Mouse (Mus musculus) megakaryocyte, embryonic 14.5 days (primary cell): ENCODE results near the gene 0610010F05Rik. TPM values are rescaled to one million over a fixed set of nuclear protein-coding genes. Genes with fewer than 3 reads are reported as not detected.

Experiments used
- H3K27me3 ChIP-seq: replicated peaks from 2 replicates; pipeline ENCODE3; 2012; ENCODE audit warnings: inconsistent platforms
- H3K36me3 ChIP-seq: replicated peaks from 2 replicates; pipeline ENCODE3; 2012; ENCODE audit warnings: low read length, inconsistent platforms, mixed read lengths
- H3K4me1 ChIP-seq: 2 replicates; pipeline ENCODE4 v1.6.1; 2012; ENCODE audit warnings: inconsistent platforms
- H3K4me3 ChIP-seq: replicated peaks from 2 replicates; pipeline ENCODE3; 2012; ENCODE audit warnings: moderate library complexity, mild to moderate bottlenecking, inconsistent platforms
- H3K9me3 ChIP-seq: 2 replicates; pipeline ENCODE4 v1.6.1; 2012; ENCODE audit warnings: inconsistent platforms
- FLI1 ChIP-seq: IDR thresholded peaks from 2 replicates; pipeline ENCODE4 v1.6.1; 2012; ENCODE audit warnings: low read length, inconsistent platforms, mixed read lengths
- GATA1 ChIP-seq: IDR thresholded peaks from 3 replicates; pipeline ENCODE4 v1.6.1; 2012; ENCODE audit warnings: mixed read lengths, low read length, inconsistent platforms, borderline replicate concordance
- polyA plus RNA-seq: library from polyadenylated mRNA; stranded (reverse); fragments of >175 nt; gene quantifications from 2 replicates; pipeline ENCODE4 v1.2.3, GENCODE M21; 2012; ENCODE audit warnings: low replicate concordance; ENCODE audit not compliant: insufficient read depth

Gene 0610010F05Rik
- 1.3 TPM in 1 of 2 replicates, not detected in the other for polyA plus RNA-seq

DNA sequence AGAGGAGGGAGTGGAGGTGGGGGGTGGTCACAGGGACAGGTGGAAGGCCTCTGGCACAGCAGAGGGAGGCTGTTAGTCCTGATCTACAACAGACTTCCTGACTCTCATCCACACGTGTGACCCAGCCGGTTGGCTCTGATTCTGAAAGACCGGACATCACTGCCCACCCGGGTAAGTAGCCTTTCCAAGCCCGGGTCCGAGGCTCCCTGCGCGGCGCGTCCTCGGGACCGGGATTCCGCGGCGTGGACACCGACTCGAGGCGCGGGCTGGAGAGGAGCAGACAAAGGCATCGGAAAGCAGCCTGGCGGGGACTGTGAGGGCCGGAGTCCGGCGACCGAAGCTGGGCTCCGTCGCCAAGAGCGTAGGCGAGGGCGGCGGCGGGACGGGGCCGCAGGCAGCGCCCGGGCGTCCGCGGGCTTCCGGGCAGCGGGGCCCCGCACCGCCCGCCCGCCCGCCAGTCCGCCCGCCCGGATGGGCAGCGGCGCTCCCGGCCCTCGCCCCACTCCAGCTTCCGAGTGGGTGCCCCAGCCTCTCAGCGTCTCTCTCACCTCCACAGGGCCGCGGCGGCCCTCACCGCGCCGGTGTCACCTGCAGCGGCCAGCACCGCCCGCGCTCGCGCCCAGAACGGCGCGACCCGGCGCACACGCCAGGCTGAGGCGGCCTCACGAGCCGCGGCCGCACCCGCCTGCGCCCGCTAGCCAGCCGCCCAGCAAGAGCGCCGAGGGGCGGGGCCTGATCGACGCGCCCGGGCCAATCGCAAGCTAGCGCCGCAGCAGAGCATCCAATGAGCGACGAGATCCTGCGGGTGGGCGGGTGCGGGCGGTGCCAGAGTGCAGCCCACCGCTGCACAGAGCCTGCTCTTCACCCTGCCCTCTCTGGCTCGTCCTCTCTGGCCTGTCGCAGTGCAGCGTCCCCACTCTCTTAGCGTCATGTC lies at the start of gene 0610010F05Rik:
Gene 0610010F05Rik, minus strand, starts transcription at position 695 of the 934 bp plus-strand sequence.
- Histone ChIP-seq H3K4me1 (peaks cover 18% of the 10 kb centered on the region), H3K9me3 (no peaks in the 10 kb centered on the region), H3K36me3 (peaks cover 25% of the 10 kb centered on the region), H3K4me3 (peak within 1 kb of the TSS; percentile 96), H3K27me3 (no peaks in the 10 kb centered on the region)
- TF ChIP-seq GATA1 (no peak), FLI1 (no peak)

DNA sequence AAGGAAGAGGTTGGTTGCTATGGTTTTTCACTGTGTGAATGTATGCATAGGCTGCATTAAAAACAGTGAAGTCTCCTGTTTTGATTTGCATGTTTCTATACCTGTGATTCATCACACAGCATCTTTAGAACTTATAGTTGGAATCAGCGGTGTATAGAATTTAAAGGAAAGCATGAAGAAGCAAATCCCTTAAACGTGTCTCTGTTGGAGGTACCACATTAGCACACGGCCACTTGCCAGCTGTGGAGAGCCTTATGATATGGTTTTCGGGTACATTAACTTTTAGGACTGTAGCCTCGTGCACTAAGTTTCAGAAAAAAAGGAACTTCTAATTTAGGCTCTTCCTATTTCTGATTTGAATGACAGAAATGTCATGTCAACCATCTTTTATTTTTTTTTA lies 49.1 kb upstream of the 0610010F05Rik start:
- peaks cover 10% of the 10 kb centered on the region for H3K4me1 ChIP-seq
- H3K4me3 ChIP-seq, result no peak overlapping the region
- H3K27me3 ChIP-seq, result no peaks in the 10 kb centered on the region
- no peaks in the 10 kb centered on the region for H3K9me3 ChIP-seq
- TF ChIP-seq GATA1, result no peak
- TF ChIP-seq FLI1, result no peak
- peaks cover 87% of the 10 kb centered on the region for H3K36me3 ChIP-seq

- Histone ChIP-seq H3K9me3 (no peaks in the 10 kb centered on the region), H3K4me1 (peaks cover 10% of the 10 kb centered on the region), H3K36me3 (peaks cover 87% of the 10 kb centered on the region), H3K4me3 (no peak overlapping the region), H3K27me3 (no peaks in the 10 kb centered on the region)
- TF ChIP-seq FLI1 (no peak), GATA1 (no peak)
These were observed 47.1 kb upstream of the 0610010F05Rik start for GRCm38 (mm10) chr11:23680435-23680950.

- peaks cover 10% of the 10 kb centered on the region for H3K4me1 ChIP-seq
- H3K36me3 ChIP-seq, result peaks cover 93% of the 10 kb centered on the region
- H3K4me3 ChIP-seq, result no peak overlapping the region
- H3K27me3 ChIP-seq, result no peaks in the 10 kb centered on the region
- H3K9me3 ChIP-seq, result no peaks in the 10 kb centered on the region
- TF ChIP-seq FLI1 (no peak), GATA1 (no peak)
These were observed 45.7 kb upstream of the 0610010F05Rik start for GRCm38 (mm10) chr11:23679044-23679642.

DNA sequence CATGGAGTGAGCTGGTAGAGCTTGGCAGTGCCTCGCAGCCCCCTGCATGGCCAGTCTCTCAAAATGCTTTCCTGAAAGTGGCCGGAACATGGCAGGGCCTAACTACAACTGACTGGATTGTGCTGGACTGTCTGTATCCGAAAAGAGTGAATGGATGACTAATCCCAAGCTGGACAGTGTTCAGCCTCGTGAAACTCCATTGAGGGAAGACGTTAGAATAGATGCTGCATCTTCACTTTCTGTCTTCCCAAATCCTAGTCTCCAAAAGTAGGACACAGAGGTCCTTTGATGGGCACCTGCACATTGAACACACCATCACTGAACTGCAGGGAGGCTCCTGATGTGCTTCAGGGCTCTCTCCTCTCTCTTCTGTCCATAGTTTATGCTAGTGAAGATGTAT lies 42.7 kb upstream of the 0610010F05Rik start:
- Histone ChIP-seq H3K27me3 (no peaks in the 10 kb centered on the region), H3K4me3 (no peak overlapping the region), H3K4me1 (peaks cover 10% of the 10 kb centered on the region), H3K36me3 (peaks cover 93% of the 10 kb centered on the region), H3K9me3 (no peaks in the 10 kb centered on the region)
- TF ChIP-seq GATA1 (no peak), FLI1 (no peak)

DNA sequence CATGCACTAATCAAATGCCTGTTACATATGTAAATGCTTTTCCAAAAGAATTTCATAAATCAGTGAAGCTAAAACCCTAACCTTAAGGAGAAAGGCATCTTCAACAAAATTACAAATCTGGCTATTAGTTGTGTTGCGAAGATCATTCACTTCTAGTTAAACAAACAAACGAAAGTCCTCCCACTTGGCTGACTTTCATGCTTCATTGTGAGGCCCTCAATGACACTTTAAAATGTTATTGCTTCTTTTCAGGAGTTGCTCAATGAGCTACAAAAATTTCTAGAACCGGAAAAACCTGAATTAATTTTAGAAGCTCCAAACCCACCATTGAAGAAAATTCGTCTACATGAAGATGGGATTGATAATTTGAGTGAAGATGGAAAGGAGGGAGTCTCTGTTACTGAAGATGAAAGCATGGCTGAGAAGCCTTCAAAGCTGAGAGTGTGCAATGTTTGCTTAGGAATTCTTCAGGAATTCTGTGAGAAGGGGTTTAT lies 38.9 kb upstream of the 0610010F05Rik start:
- TF ChIP-seq GATA1 (no peak), FLI1 (no peak)
- no peaks in the 10 kb centered on the region for H3K9me3 ChIP-seq

GRCm38 (mm10) chr11:23667128-23667527 lies 33.7 kb upstream of the 0610010F05Rik start:
- no peaks in the 10 kb centered on the region for H3K9me3 ChIP-seq
- TF ChIP-seq GATA1 (no peak), FLI1 (no peak)
- H3K4me1 ChIP-seq, result peaks cover 19% of the 10 kb centered on the region
- no peaks in the 10 kb centered on the region for H3K27me3 ChIP-seq
- peaks cover 28% of the 10 kb centered on the region for H3K36me3 ChIP-seq
- peak overlapping the region; percentile 93 for H3K4me3 ChIP-seq

More for the DNA sequence above, 38.9 kb upstream of the 0610010F05Rik start:
- Histone ChIP-seq H3K27me3 (no peaks in the 10 kb centered on the region), H3K4me3 (no peak overlapping the region), H3K4me1 (peaks cover 4% of the 10 kb centered on the region; the same call in 1 of the 2 replicates), H3K36me3 (peaks cover 79% of the 10 kb centered on the region)

- peaks cover 21% of the 10 kb centered on the region for H3K4me1 ChIP-seq
- no peaks in the 10 kb centered on the region for H3K9me3 ChIP-seq
- no peaks in the 10 kb centered on the region for H3K27me3 ChIP-seq
- TF ChIP-seq GATA1, result no peak
- no peak for TF ChIP-seq FLI1
- H3K4me3 ChIP-seq, result peak overlapping the region; percentile 93
- H3K36me3 ChIP-seq, result peaks cover 22% of the 10 kb centered on the region
These were observed 33.1 kb upstream of the 0610010F05Rik start for GRCm38 (mm10) chr11:23666526-23666925.

DNA sequence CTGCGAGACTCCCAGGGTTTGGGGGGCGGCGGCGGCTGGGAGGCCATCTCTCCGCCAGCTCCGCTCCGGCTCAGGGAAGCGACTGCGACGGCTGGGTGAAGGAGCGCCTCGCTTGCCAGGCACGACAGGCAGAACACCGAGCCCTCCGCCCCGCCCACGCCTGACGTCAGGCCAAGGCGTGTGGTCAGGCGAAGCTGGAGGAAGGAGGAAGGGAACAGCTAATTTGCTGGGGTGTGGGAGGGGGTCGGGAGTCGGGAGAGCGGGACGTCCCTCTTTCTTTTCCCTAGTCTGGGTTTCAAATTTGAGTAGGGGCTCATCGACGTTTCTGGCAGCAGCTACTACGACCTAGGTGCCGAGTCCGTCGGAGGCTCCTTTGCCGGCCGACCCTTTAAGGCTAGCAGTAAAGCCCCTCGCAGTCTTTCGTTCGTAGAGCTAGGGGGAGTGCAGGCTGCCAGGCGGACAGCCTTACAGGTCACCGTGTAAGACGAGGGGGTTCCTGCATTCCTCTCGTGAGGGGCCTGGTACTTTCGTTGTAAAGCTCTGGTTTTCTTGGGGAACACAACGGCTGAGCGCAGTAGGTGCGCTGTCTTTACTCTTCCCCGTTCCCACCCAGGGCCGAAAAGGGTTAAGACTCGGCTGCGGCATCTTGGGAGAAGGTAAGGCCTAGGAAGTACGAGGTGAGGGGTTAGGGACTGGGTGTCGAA lies 32.5 kb upstream of the 0610010F05Rik start, which contains the start of gene Pex13:
Gene Pex13, minus strand, starts transcription at position 162 of the 704 bp plus-strand sequence.
- Histone ChIP-seq H3K9me3 (no peaks in the 10 kb centered on the region), H3K4me1 (peaks cover 21% of the 10 kb centered on the region), H3K4me3 (peak within 1 kb of the TSS; percentile 93), H3K36me3 (peaks cover 17% of the 10 kb centered on the region), H3K27me3 (no peaks in the 10 kb centered on the region)
- no peak for TF ChIP-seq GATA1
- no peak for TF ChIP-seq FLI1
